Mouse (Mus musculus): Measurements from ENCODE around the gene Gtf2h4. TPM values are rescaled to one million over a fixed set of nuclear protein-coding genes. Genes with fewer than 3 reads are reported as not detected.

The Gtf2h4 gene
- polyA plus RNA-seq, 1 experiment from 2014 or later, result 20.8 TPM

DNA sequence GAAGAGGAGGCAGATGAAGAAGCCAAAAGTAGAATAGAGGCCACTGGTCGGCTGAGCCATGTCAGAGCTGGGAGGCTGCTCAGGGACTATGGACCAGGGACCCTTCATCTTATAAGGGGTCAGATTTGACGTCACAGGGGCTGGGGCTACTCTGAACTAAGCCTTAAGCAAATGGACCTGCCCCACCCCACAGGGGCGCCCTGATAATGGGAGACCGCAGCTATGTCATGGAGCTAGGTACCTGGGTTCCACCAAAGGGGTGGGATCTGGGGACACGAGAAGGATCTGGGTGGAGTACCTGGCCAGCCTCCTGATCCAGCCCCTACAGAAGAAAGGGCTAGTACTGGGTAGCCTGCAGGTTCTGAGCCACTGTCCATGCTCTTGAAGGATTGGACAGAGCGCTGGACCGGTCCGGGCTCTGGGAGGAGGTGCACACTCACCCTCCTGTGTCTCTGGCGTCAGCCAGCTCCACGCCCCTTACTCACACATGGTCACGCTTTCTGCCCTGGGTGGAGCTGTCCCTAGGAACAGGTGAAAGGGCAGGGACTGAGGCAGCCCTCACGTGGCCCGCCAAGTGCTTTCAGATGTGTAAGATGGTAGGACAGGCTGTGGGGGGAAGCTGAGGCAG is 29.8 kb downstream of the Gtf2h4 start, which contains the start of gene Mucl3:
Gene Mucl3 (minus strand): TSS at position 87 of the 628 bp plus-strand sequence.
- H3K4me1 ChIP-seq (replicated peaks; ENCODE audit: control insufficient read depth, insufficient read depth), result no peaks in the 10 kb centered on the region
- TF ChIP-seq EP300 (optimal IDR thresholded peaks at IDR 0.05), result no peak
- TF ChIP-seq CTCF (IDR thresholded peaks at IDR 0.05; ENCODE audit: low read depth), result no peak
- H3K4me3 ChIP-seq (ENCODE audit: low read depth, low read length), result peak within 1 kb of the TSS; percentile 13; the same call in 1 of the 2 replicates
- no peaks in the 10 kb centered on the region for H3K36me3 ChIP-seq (ENCODE audit: control insufficient read depth, insufficient read depth, low read length)
- DNase-seq (ENCODE audit: low spot score), result peak; percentile 86
- WGBS, result 53% methylated on average over 13 of the region's 13 CpGs
- no peak within 1 kb of the TSS for H3K9ac ChIP-seq (ENCODE audit: low read length)
- no peaks in the 10 kb centered on the region for H3K27me3 ChIP-seq (ENCODE audit: control insufficient read depth, insufficient read depth, low read length)
- peak within 1 kb of the TSS; percentile 65 for H3K27ac ChIP-seq (replicated peaks)
- H3K9me3 ChIP-seq (ENCODE audit: control insufficient read depth, low read length), result no peaks in the 10 kb centered on the region
- peak; percentile 92 for ATAC-seq (ENCODE audit: low FRiP score, low TSS enrichment)
- H3K4me2 ChIP-seq (replicated peaks; ENCODE audit: low read depth), result peak within 1 kb of the TSS; percentile 24

DNA sequence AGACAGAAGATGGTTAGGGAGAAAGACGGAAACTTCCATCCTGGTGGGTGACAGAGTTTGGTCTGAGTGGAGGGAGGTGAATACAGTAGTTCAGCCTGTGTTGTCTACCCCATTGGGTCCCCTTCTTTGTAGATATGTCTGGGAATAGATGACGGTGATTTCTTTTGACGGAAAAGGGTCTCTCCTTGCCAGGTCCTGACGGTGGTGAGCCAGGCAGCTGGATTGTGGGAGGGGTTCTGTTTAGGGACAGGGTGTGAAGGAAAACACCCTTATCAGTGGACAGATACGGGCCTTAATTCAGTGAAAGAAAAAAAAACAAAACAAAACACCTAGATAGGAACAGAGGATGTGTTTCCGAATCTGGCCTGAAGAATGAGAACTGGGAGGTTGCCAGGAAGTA is 34.2 kb downstream of the Gtf2h4 start:
- no peak for DNase-seq (ENCODE audit: low spot score)
- 42% methylated on average over 6 of the region's 6 CpGs for WGBS
- TF ChIP-seq CTCF (IDR thresholded peaks at IDR 0.05; ENCODE audit: low read depth), result no peak
- no peak for TF ChIP-seq EP300 (optimal IDR thresholded peaks at IDR 0.05)
- Histone ChIP-seq H3K9ac (ENCODE audit: low read length) (no peak overlapping the region), H3K36me3 (ENCODE audit: control insufficient read depth, insufficient read depth, low read length) (no peaks in the 10 kb centered on the region), H3K4me2 (replicated peaks; ENCODE audit: low read depth) (peak overlapping the region; percentile 33), H3K9me3 (ENCODE audit: control insufficient read depth, low read length) (no peaks in the 10 kb centered on the region), H3K27ac (replicated peaks) (peak overlapping the region; percentile 78), H3K27me3 (ENCODE audit: control insufficient read depth, insufficient read depth, low read length) (no peaks in the 10 kb centered on the region), H3K4me3 (ENCODE audit: low read depth, low read length) (no peak overlapping the region), H3K4me1 (replicated peaks; ENCODE audit: control insufficient read depth, insufficient read depth) (no peaks in the 10 kb centered on the region)
- no peak for ATAC-seq (ENCODE audit: low FRiP score, low TSS enrichment)

DNA sequence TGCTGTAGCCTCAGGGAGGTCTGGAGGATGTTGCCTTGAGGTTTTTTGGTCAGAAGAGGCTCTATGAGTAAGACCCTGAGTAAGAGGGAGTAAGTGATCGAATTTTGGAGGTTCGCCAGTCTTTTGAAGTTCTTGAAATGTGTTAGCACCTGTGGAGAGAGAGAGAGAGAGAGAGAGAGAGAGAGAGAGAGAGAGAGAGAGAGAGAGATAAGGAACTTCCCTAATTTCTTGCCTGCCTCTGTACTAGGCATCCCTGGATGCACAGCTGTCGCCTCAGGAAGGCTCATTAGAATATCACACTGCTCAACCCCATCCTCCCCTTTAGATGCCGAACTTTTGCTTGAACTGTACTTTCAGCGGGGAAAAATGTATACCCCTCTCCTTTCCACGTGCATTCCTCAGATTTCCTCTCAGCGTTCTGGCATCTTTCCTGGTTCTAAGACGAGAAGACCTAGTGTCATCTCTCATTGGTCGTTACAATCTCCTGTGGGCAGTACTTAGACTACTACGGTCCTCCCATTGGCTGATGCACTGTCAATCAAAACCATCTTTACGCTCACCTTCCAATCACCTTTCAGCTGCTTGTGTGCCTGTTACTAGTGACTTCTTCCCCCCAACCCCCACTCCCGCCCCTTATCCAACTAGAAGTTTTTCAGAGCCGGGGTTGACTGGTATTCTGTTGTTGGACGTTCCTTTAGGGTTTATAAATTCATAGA is 34.9 kb downstream of the Gtf2h4 start:
- TF ChIP-seq EP300 (optimal IDR thresholded peaks at IDR 0.05), result no peak
- no peak for TF ChIP-seq CTCF (IDR thresholded peaks at IDR 0.05; ENCODE audit: low read depth)
- H3K4me1 ChIP-seq (replicated peaks; ENCODE audit: control insufficient read depth, insufficient read depth), result no peaks in the 10 kb centered on the region
- no peak overlapping the region for H3K9ac ChIP-seq (ENCODE audit: low read length)
- H3K4me2 ChIP-seq (replicated peaks; ENCODE audit: low read depth), result peak overlapping the region; percentile 33
- 22% methylated on average over 14 of the region's 14 CpGs for WGBS
- H3K36me3 ChIP-seq (ENCODE audit: control insufficient read depth, insufficient read depth, low read length), result no peaks in the 10 kb centered on the region
- H3K27me3 ChIP-seq (ENCODE audit: control insufficient read depth, insufficient read depth, low read length), result no peaks in the 10 kb centered on the region
- H3K4me3 ChIP-seq (ENCODE audit: low read depth, low read length), result no peak overlapping the region
- no peaks in the 10 kb centered on the region for H3K9me3 ChIP-seq (ENCODE audit: control insufficient read depth, low read length)
- ATAC-seq (ENCODE audit: low FRiP score, low TSS enrichment) (peak; percentile 56; the same call in 1 of the 2 replicates), DNase-seq (ENCODE audit: low spot score) (peak; percentile 72)
- peak overlapping the region; percentile 78 for H3K27ac ChIP-seq (replicated peaks)

DNA sequence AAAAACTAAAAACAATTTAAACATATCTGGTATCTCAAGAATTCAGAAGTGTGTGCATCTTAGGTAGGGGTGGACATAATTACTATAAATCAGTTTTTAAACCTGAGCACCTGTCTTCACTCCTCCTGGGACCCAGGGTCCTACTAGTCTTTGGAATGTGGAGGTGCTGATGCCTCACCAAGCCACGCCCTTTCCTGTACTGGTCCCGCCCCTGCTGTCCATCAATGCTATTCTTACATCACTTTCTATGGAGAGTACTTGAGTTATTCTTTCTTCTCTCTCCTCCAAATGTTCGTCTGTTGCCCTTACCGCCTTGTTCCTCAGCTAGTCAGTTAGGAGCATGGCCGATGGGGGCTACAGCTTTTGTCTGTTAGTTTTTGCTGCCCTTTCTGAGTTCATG is 37.2 kb downstream of the Gtf2h4 start:
- ATAC-seq (ENCODE audit: low FRiP score, low TSS enrichment) (no peak), DNase-seq (ENCODE audit: low spot score) (peak; percentile 73)
- no peak for TF ChIP-seq EP300 (optimal IDR thresholded peaks at IDR 0.05)
- TF ChIP-seq CTCF (IDR thresholded peaks at IDR 0.05; ENCODE audit: low read depth), result no peak
- Histone ChIP-seq H3K27me3 (ENCODE audit: control insufficient read depth, insufficient read depth, low read length) (no peaks in the 10 kb centered on the region), H3K36me3 (ENCODE audit: control insufficient read depth, insufficient read depth, low read length) (no peaks in the 10 kb centered on the region), H3K4me2 (replicated peaks; ENCODE audit: low read depth) (no peak overlapping the region), H3K4me1 (replicated peaks; ENCODE audit: control insufficient read depth, insufficient read depth) (no peaks in the 10 kb centered on the region), H3K9ac (ENCODE audit: low read length) (no peak overlapping the region), H3K4me3 (ENCODE audit: low read depth, low read length) (no peak overlapping the region), H3K27ac (replicated peaks) (no peak overlapping the region), H3K9me3 (ENCODE audit: control insufficient read depth, low read length) (no peaks in the 10 kb centered on the region)
- WGBS, result 27% methylated on average over 5 of the region's 5 CpGs

- Histone ChIP-seq H3K9ac (ENCODE audit: low read length) (peak overlapping the region; percentile 36; the same call in 1 of the 2 replicates), H3K27ac (replicated peaks) (no peak overlapping the region), H3K4me2 (replicated peaks; ENCODE audit: low read depth) (peak overlapping the region; percentile 60), H3K4me1 (replicated peaks; ENCODE audit: control insufficient read depth, insufficient read depth) (no peaks in the 10 kb centered on the region), H3K4me3 (ENCODE audit: low read depth, low read length) (peak overlapping the region; percentile 29), H3K27me3 (ENCODE audit: control insufficient read depth, insufficient read depth, low read length) (no peaks in the 10 kb centered on the region), H3K36me3 (ENCODE audit: control insufficient read depth, insufficient read depth, low read length) (no peaks in the 10 kb centered on the region), H3K9me3 (ENCODE audit: control insufficient read depth, low read length) (no peaks in the 10 kb centered on the region)
- TF ChIP-seq CTCF (IDR thresholded peaks at IDR 0.05; ENCODE audit: low read depth), result peak; percentile 89
- TF ChIP-seq EP300 (optimal IDR thresholded peaks at IDR 0.05), result no peak
- whole genome bisulfite sequencing, result 2% methylated on average over 15 of the region's 15 CpGs
- DNase-seq (ENCODE audit: low spot score), result peak; percentile 78
- ATAC-seq (ENCODE audit: low FRiP score, low TSS enrichment), result peak; percentile 24
Measured at GRCm38 (mm10) chr17:35635699-35636111, 37.8 kb downstream of the Gtf2h4 start.

GRCm38 (mm10) chr17:35635202-35635601 is 38.3 kb downstream of the Gtf2h4 start:
- H3K4me3 ChIP-seq (ENCODE audit: low read depth, low read length), result no peak overlapping the region
- no peak overlapping the region for H3K27ac ChIP-seq (replicated peaks)
- no peaks in the 10 kb centered on the region for H3K27me3 ChIP-seq (ENCODE audit: control insufficient read depth, insufficient read depth, low read length)
- no peak for TF ChIP-seq EP300 (optimal IDR thresholded peaks at IDR 0.05)
- peak; percentile 57 for TF ChIP-seq CTCF (IDR thresholded peaks at IDR 0.05; ENCODE audit: low read depth)
- H3K9ac ChIP-seq (ENCODE audit: low read length), result no peak overlapping the region
- H3K4me2 ChIP-seq (replicated peaks; ENCODE audit: low read depth), result no peak overlapping the region
- ATAC-seq (ENCODE audit: low FRiP score, low TSS enrichment) (peak; percentile 34), DNase-seq (ENCODE audit: low spot score) (peak; percentile 45)
- H3K9me3 ChIP-seq (ENCODE audit: control insufficient read depth, low read length), result no peaks in the 10 kb centered on the region
- no peaks in the 10 kb centered on the region for H3K36me3 ChIP-seq (ENCODE audit: control insufficient read depth, insufficient read depth, low read length)
- 69% methylated on average over 3 of the region's 3 CpGs for WGBS
- H3K4me1 ChIP-seq (replicated peaks; ENCODE audit: control insufficient read depth, insufficient read depth), result no peaks in the 10 kb centered on the region

All from stomach, postnatal 0 days (tissue).